Mouse (Mus musculus) stomach, embryonic 15.5 days (tissue): ENCODE measurements around the gene Stk36. TPM values are rescaled to one million over a fixed set of nuclear protein-coding genes. Genes with fewer than 3 reads are reported as not detected.
A peak's percentile ranks its signal among the peaks of the same experiment; 100 is the strongest.

Experiments used
- ATAC-seq: fragments of 200-750 bp; cut with Nextera tagmentation; 2 replicates; pipeline ENCODE4 v1.8.0; 2017; ENCODE audit warnings: low read depth, moderate number of reproducible peaks, moderate TSS enrichment; ENCODE audit not compliant: insufficient read depth, low FRiP score
- H3K27ac ChIP-seq: fragments of 300-500 bp; sonication (generic); 2 replicates; pipeline ENCODE4 v1.5.1; 2015; ENCODE audit warnings: mild to moderate bottlenecking, inconsistent platforms
- H3K27me3 ChIP-seq: fragments of 300-500 bp; sonication (generic); replicated peaks from 2 replicates; pipeline ENCODE4 v1.6.1; 2015; ENCODE audit warnings: inconsistent platforms
- H3K36me3 ChIP-seq: fragments of 300-500 bp; sonication (generic); 2 replicates; pipeline ENCODE4 v1.6.1; 2015; ENCODE audit warnings: inconsistent platforms
- H3K4me1 ChIP-seq: fragments of 300-500 bp; sonication (generic); 2 replicates; pipeline ENCODE4 v1.6.1; 2015; ENCODE audit warnings: inconsistent platforms
- H3K4me2 ChIP-seq: fragments of 300-500 bp; sonication (generic); 2 replicates; pipeline ENCODE4 v1.6.1; 2015; ENCODE audit warnings: mild to moderate bottlenecking, inconsistent platforms
- H3K4me3 ChIP-seq: fragments of 300-500 bp; sonication (generic); replicated peaks from 2 replicates; pipeline ENCODE4 v1.5.1; 2015; ENCODE audit warnings: inconsistent platforms
- H3K9ac ChIP-seq: fragments of 300-500 bp; sonication (generic); 2 replicates; pipeline ENCODE4 v1.6.1; 2015; ENCODE audit warnings: inconsistent platforms
- H3K9me3 ChIP-seq: fragments of 300-500 bp; sonication (generic); 2 replicates; pipeline ENCODE4 v1.6.1; 2016; ENCODE audit warnings: inconsistent platforms
- WGBS: fragments of 180-500 bp; shearing (Covaris S2); methylation state at CpG from one replicate; pipeline ENCODE4 v1.1.7; 2015; 5-methylcytosine and 5-hydroxymethylcytosine counted together
- polyA plus RNA-seq: library from polyadenylated mRNA; unstranded; fragments of >200 nt; fragmentation: Nextera tagmentation; extraction: Ambion mirVana; gene quantifications from 2 replicates; pipeline ENCODE4 v1.2.1, GENCODE M21; 2015

Gene Stk36
- polyA plus RNA-seq, 1 experiment from 2014 or later, result 3.3 TPM

DNA sequence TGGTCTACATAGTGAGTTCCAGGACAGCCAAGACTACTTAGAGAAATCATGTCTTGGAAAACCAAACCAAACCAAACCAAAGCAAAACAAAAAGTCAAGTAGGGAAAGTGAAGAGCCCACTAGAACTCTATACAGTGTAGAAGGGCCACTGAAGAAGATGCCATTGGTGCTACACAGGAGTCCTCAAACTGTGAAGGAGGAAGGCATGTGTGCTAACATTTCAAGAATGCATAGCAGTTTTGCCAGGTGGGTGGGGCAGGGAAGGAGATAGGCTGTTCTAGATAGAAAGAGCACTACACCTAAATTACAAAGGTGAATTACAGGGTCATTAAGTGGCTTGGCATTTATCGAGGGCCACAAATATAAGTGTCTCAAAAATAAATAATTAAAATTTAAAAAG is 22.9 kb downstream of the Stk36 start:
- H3K9ac ChIP-seq, result no peak overlapping the region
- no peak for ATAC-seq
- H3K36me3 ChIP-seq, result no peaks in the 10 kb centered on the region
- 91% methylated on average over 1 of the region's 1 CpGs for WGBS
- H3K4me3 ChIP-seq, result no peak overlapping the region
- no peaks in the 10 kb centered on the region for H3K4me1 ChIP-seq
- H3K27ac ChIP-seq, result no peak overlapping the region
- H3K4me2 ChIP-seq, result no peak overlapping the region
- no peaks in the 10 kb centered on the region for H3K9me3 ChIP-seq
- no peaks in the 10 kb centered on the region for H3K27me3 ChIP-seq

- no peak overlapping the region for H3K4me3 ChIP-seq
- H3K36me3 ChIP-seq, result no peaks in the 10 kb centered on the region
- H3K9me3 ChIP-seq, result no peaks in the 10 kb centered on the region
- no peak for ATAC-seq
- no peaks in the 10 kb centered on the region for H3K4me1 ChIP-seq
- H3K27me3 ChIP-seq, result no peaks in the 10 kb centered on the region
- no peak overlapping the region for H3K27ac ChIP-seq
- H3K4me2 ChIP-seq, result no peak overlapping the region
- 76% methylated on average over 4 of the region's 4 CpGs for WGBS
- H3K9ac ChIP-seq, result no peak overlapping the region
Measured at GRCm38 (mm10) chr1:74626076-74626475, 24.8 kb downstream of the Stk36 start.

GRCm38 (mm10) chr1:74628001-74628400 is 26.8 kb downstream of the Stk36 start:
- H3K36me3 ChIP-seq, result no peaks in the 10 kb centered on the region
- H3K27ac ChIP-seq, result no peak overlapping the region
- no peak overlapping the region for H3K4me3 ChIP-seq
- H3K9ac ChIP-seq, result no peak overlapping the region
- H3K4me1 ChIP-seq, result no peaks in the 10 kb centered on the region
- 56% methylated on average over 7 of the region's 7 CpGs for WGBS
- no peaks in the 10 kb centered on the region for H3K27me3 ChIP-seq
- H3K4me2 ChIP-seq, result no peak overlapping the region
- H3K9me3 ChIP-seq, result no peaks in the 10 kb centered on the region
- no peak for ATAC-seq

- H3K27ac ChIP-seq, result no peak overlapping the region
- no peaks in the 10 kb centered on the region for H3K9me3 ChIP-seq
- H3K36me3 ChIP-seq, result no peaks in the 10 kb centered on the region
- H3K4me1 ChIP-seq, result no peaks in the 10 kb centered on the region
- ATAC-seq, result no peak
- no peak overlapping the region for H3K4me2 ChIP-seq
- H3K9ac ChIP-seq, result no peak overlapping the region
- H3K27me3 ChIP-seq, result no peaks in the 10 kb centered on the region
- no peak overlapping the region for H3K4me3 ChIP-seq
- 85% methylated on average over 4 of the region's 4 CpGs for WGBS
Measured at GRCm38 (mm10) chr1:74632734-74633133, 31.5 kb downstream of the Stk36 start.

- H3K4me1 ChIP-seq, result no peaks in the 10 kb centered on the region
- ATAC-seq, result no peak
- WGBS, result 64% methylated on average over 2 of the region's 2 CpGs
- H3K36me3 ChIP-seq, result no peaks in the 10 kb centered on the region
- no peak overlapping the region for H3K4me3 ChIP-seq
- H3K9ac ChIP-seq, result no peak overlapping the region
- no peaks in the 10 kb centered on the region for H3K27me3 ChIP-seq
- no peaks in the 10 kb centered on the region for H3K9me3 ChIP-seq
- no peak overlapping the region for H3K4me2 ChIP-seq
- no peak overlapping the region for H3K27ac ChIP-seq
Measured at GRCm38 (mm10) chr1:74643524-74643923, 42.3 kb downstream of the Stk36 start.

DNA sequence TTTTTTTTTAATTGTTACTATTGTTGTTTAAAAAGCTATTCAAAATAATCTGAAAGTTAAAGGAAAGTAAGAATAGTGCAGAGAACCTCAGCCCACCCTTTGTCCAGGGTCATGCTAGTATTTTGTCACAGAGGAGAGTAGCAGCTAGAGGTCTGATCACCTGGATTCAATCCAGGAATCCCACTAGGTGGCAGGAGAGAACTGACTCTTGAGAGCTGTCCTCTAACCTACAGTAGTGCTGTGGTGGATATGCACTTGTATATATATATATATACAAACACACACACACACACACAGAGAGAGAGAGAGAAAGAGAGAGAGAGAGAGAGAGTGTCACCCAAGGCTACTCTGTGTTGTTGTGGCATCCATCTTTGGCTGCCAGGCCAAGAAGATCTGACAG is 42.7 kb downstream of the Stk36 start:
- Histone ChIP-seq H3K4me1 (no peaks in the 10 kb centered on the region), H3K27me3 (no peaks in the 10 kb centered on the region), H3K36me3 (no peaks in the 10 kb centered on the region), H3K9me3 (no peaks in the 10 kb centered on the region), H3K4me2 (no peak overlapping the region), H3K9ac (no peak overlapping the region), H3K4me3 (no peak overlapping the region), H3K27ac (no peak overlapping the region)
- no peak for ATAC-seq

DNA sequence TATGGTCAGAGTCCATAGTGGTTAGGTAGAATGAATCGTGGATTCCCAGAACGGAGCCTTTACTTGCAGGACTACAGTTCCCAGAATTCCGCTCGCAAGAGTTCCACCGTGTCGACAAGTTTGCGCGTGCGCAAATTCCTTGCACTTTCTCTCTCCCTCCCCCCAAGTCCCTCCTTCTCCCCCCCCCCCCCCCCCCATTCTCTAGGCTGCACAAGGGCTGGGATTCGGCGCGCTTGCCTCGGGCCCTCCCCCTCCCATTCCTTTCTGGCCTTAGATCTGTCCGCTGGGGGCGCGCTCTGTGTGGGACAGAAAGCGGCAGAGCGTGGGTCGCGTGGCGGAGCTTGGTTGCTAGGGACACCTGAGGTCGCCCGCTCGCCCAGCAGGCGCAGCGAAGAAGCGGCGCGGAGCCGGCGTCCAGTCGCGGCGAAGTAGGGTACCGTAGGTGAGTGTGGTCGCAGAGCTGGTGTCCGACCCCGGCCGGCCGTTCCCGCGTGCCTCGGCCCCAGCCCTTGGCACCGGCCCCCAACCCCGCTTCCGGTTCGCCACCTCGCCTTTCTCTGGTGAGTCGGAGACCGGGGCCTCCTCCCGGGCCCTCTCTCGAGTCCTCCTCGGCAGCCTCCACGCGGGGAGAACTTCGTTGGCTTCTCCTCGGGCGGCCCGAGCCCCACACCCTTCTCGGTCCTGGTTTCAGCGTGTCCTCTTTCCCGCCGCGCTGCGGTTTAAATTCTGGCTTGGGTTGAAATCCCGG is 60.4 kb downstream of the Stk36 start, which contains the start of gene Ttll4:
Ttll4 (plus strand) TSS at position 298 of the 748 bp plus-strand sequence.
- no peaks in the 10 kb centered on the region for H3K27me3 ChIP-seq
- H3K4me1 ChIP-seq, result 0 out of 2 replicates have a peak, but pooled peaks cover 4% of the 10 kb centered on the region
- H3K36me3 ChIP-seq, result no peaks in the 10 kb centered on the region
- H3K4me3 ChIP-seq, result peak within 1 kb of the TSS; percentile 91
- peak within 1 kb of the TSS; percentile 60 for H3K4me2 ChIP-seq
- peak within 1 kb of the TSS; percentile 80 for H3K9ac ChIP-seq
- ATAC-seq, result peak; percentile 97
- no peaks in the 10 kb centered on the region for H3K9me3 ChIP-seq
- WGBS, result under 1% methylated on average over 58 of the region's 66 CpGs
- peak within 1 kb of the TSS; percentile 88 for H3K27ac ChIP-seq

DNA sequence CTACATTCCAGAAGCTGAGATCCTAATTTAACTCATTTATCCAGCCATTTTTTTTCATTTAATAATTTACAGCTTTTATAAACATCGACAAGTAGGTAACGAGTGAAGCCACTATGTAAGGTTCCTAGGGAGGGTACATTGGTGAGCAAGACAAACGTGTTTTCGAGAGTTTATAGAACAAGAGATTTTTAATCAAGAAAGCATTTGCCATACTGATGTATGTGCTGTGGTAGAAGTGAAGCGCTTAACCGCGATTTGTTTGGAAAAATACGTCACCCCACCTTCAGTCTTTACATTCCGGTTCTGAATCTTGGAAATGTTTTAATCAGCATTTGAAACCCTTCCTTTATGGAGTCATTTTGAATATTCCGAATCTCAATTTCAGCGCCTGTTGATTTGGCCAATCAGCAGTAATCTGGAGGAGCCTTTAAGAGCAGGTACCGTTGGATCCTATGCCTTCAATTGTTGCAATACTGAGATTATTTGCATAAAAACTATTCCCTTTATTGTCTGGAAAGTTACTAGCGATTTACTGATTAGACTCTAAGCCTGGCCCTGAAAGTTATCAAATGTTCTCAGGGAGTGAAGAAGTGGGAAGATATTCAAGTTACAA is 61.1 kb downstream of the Stk36 start:
- peak overlapping the region; percentile 88 for H3K27ac ChIP-seq

GRCm38 (mm10) chr1:74665153-74665552 is 63.9 kb downstream of the Stk36 start:
- Histone ChIP-seq H3K36me3 (no peaks in the 10 kb centered on the region), H3K4me2 (no peak overlapping the region), H3K4me1 (0 out of 2 replicates have a peak, but pooled peaks cover 4% of the 10 kb centered on the region), H3K4me3 (no peak overlapping the region), H3K9ac (no peak overlapping the region), H3K27me3 (no peaks in the 10 kb centered on the region), H3K27ac (no peak overlapping the region), H3K9me3 (no peaks in the 10 kb centered on the region)
- WGBS, result 46% methylated on average over 6 of the region's 6 CpGs
- no peak for ATAC-seq

More for the DNA sequence above, 61.1 kb downstream of the Stk36 start:
- Histone ChIP-seq H3K4me1 (0 out of 2 replicates have a peak, but pooled peaks cover 4% of the 10 kb centered on the region), H3K4me2 (peak overlapping the region; percentile 60), H3K4me3 (peak overlapping the region; percentile 91), H3K9me3 (no peaks in the 10 kb centered on the region), H3K27me3 (no peaks in the 10 kb centered on the region), H3K36me3 (no peaks in the 10 kb centered on the region), H3K9ac (peak overlapping the region; percentile 80; the same call in 1 of the 2 replicates)
- no peak for ATAC-seq
- WGBS, result 2% methylated on average over 13 of the region's 13 CpGs

DNA sequence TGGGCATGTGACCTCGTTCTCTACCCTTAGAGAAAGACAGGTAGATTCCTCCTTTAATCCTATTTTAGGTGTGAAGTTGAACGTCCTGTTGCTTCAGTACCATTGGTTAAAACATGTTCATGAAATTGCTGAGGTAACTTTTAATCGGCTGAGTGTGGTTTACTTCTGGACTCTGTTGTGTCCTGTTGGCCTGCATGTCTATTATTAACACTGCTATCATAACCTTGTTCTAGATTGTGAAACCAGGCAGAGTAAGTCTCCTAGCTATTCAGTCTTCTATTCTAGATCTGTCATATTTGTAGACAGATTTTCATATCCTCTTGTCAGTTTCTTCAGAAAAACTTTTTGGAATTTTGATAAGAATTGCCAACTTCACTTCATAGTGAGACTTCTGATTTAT is 67.1 kb downstream of the Stk36 start:
- H3K27me3 ChIP-seq, result no peaks in the 10 kb centered on the region
- H3K36me3 ChIP-seq, result no peaks in the 10 kb centered on the region
- no peak overlapping the region for H3K27ac ChIP-seq
- H3K4me2 ChIP-seq, result no peak overlapping the region
- H3K9ac ChIP-seq, result no peak overlapping the region
- no peak for ATAC-seq
- no peak overlapping the region for H3K4me3 ChIP-seq
- 89% methylated on average over 3 of the region's 3 CpGs for WGBS
- no peaks in the 10 kb centered on the region for H3K9me3 ChIP-seq
- no peaks in the 10 kb centered on the region for H3K4me1 ChIP-seq

DNA sequence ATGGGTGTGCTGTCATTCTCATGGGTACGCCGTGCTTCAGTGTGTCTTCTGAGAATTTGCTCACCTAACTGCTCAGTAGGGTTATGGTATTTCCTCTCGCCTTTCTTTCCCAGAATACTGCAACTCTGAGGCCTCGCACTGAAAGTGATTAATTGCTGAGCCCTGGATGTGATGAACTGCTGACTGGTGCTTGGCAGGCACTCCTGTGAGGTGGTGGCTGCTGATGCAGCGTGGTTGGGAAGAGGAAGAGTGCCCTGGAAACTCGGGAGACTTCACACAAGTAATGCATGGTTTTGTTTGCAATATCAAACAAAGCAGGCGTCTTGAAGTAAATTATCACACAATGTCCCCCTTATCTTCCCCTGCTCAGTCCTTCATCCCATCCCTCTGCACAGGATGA is 71.5 kb downstream of the Stk36 start:
- Histone ChIP-seq H3K4me1 (no peaks in the 10 kb centered on the region), H3K4me2 (no peak overlapping the region), H3K9ac (no peak overlapping the region), H3K4me3 (no peak overlapping the region), H3K9me3 (no peaks in the 10 kb centered on the region), H3K27me3 (no peaks in the 10 kb centered on the region), H3K27ac (no peak overlapping the region), H3K36me3 (no peaks in the 10 kb centered on the region)
- WGBS, result 70% methylated on average over 7 of the region's 7 CpGs
- no peak for ATAC-seq

GRCm38 (mm10) chr1:74676863-74677262 is 75.6 kb downstream of the Stk36 start:
- H3K9ac ChIP-seq, result no peak overlapping the region
- no peak overlapping the region for H3K4me2 ChIP-seq
- H3K9me3 ChIP-seq, result no peaks in the 10 kb centered on the region
- H3K4me1 ChIP-seq, result no peaks in the 10 kb centered on the region
- H3K27ac ChIP-seq, result no peak overlapping the region
- peaks cover 21% of the 10 kb centered on the region for H3K36me3 ChIP-seq
- ATAC-seq, result no peak
- H3K4me3 ChIP-seq, result no peak overlapping the region
- H3K27me3 ChIP-seq, result no peaks in the 10 kb centered on the region
- WGBS, result 87% methylated on average over 3 of the region's 3 CpGs
